Mouse (Mus musculus) bone marrow, adult 2 months (tissue): ENCODE data around the gene Trir.

Source experiments
- CTCF ChIP-seq: fragments of 200-500 bp; IDR thresholded peaks from 2 replicates; pipeline ENCODE4 v1.5.1; 2011; ENCODE audit warnings: low read length, control low read depth; ENCODE audit not compliant: control insufficient read depth, insufficient read depth
- POLR2A ChIP-seq: fragments of 200-500 bp; IDR thresholded peaks from 2 replicates; pipeline ENCODE4 v1.6.1; 2011; ENCODE audit warnings: low read depth, mild to moderate bottlenecking, control low read depth, low read length, borderline replicate concordance; ENCODE audit not compliant: control insufficient read depth

- TF ChIP-seq POLR2A = no peak
- TF ChIP-seq CTCF = no peak
These were observed 40.2 kb upstream of the Trir start for GRCm38 (mm10) chr8:84986379-84986945.
